In genomic region chr19:40267380-40267779, GRCm38 (mm10) we compare ENCODE assay signal across 11 mouse cellular contexts. TPM values are rescaled to one million over a fixed set of nuclear protein-coding genes. Genes with fewer than 3 reads are reported as not detected.
DNase-seq lines count a peak whose midpoint lies in the region; ATAC-seq and TF ChIP-seq lines count a peak whose summit lies in the region.
"Had no signal": no experiment of that assay in that cellular context is flagged by ENCODE, and none has a peak within 500 bp of the region (broad histone marks: within the 10 kb centered on the region; RNA-seq: fewer than 3 reads in every experiment).

No protein-coding gene starts in this region.

- intact Hi-C loops in left cerebral cortex, postnatal 14 days (cut with DNase I), result no loop called here

- 82% methylated on average over 1 of the region's 1 CpGs for WGBS in stomach, embryonic 14.5 days
- 47% methylated on average over 1 of the region's 1 CpGs for WGBS in stomach, postnatal 0 days
- 78% methylated on average over 1 of the region's 1 CpGs for WGBS in liver, embryonic 11.5 days

- H3K4me3 ChIP-seq in stomach, embryonic 14.5 days (ENCODE audit: low read depth, low read length), result no peak overlapping the region
- H3K4me3 ChIP-seq in stomach, postnatal 0 days (ENCODE audit: low read depth, low read length), result no peak overlapping the region
- no peak overlapping the region for H3K4me3 ChIP-seq in liver, embryonic 11.5 days (ENCODE audit: low read depth, low read length)
- H3K4me3 ChIP-seq: erythroblast, embryonic 14.5 days; hindbrain, embryonic 15.5 days; neural tube, embryonic 13.5 days had no signal

- H3K4me1 ChIP-seq in stomach, embryonic 14.5 days (ENCODE audit: control insufficient read depth, insufficient read depth, low read length), result no peaks in the 10 kb centered on the region
- H3K4me1 ChIP-seq in stomach, postnatal 0 days (replicated peaks; ENCODE audit: control insufficient read depth, insufficient read depth), result no peaks in the 10 kb centered on the region
- peaks cover 11% of the 10 kb centered on the region; the same call in 1 of the 2 replicates for H3K4me1 ChIP-seq in liver, embryonic 11.5 days (replicated peaks; ENCODE audit: control insufficient read depth, insufficient read depth, low read length)

- TF ChIP-seq CTCF in stomach, postnatal 0 days (IDR thresholded peaks at IDR 0.05; ENCODE audit: low read depth), result no peak

- H3K4me2 ChIP-seq in stomach, embryonic 14.5 days (replicated peaks; ENCODE audit: low read depth, low read length), result no peak overlapping the region
- H3K4me2 ChIP-seq in stomach, postnatal 0 days (replicated peaks; ENCODE audit: low read depth), result no peak overlapping the region
- 0 out of 2 replicates have a peak overlapping the region, but pooled peaks have one; percentile 22 for H3K4me2 ChIP-seq in liver, embryonic 11.5 days
- H3K4me2 ChIP-seq: hindbrain, embryonic 15.5 days; neural tube, embryonic 13.5 days had no signal

- H3K9ac ChIP-seq in stomach, embryonic 14.5 days (replicated peaks; ENCODE audit: low read depth, low read length), result no peak overlapping the region
- H3K9ac ChIP-seq in stomach, postnatal 0 days (ENCODE audit: low read length), result no peak overlapping the region
- peak overlapping the region; percentile 31; the same call in 1 of the 2 replicates for H3K9ac ChIP-seq in liver, embryonic 11.5 days (ENCODE audit: low read depth, low read length)
- H3K9ac ChIP-seq: hindbrain, embryonic 15.5 days; neural tube, embryonic 13.5 days had no signal

- TF ChIP-seq EP300 in stomach, postnatal 0 days (optimal IDR thresholded peaks at IDR 0.05), result no peak

- no peak for DNase-seq in stomach, postnatal 0 days (ENCODE audit: low spot score)
- no peak for DNase-seq in liver, embryonic 11.5 days (ENCODE audit: low spot score)
- DNase-seq in thymus, postnatal 4 days, result peak; percentile 42
- DNase-seq in left cerebral cortex, postnatal 14 days (ENCODE audit: low spot score in 2 of 2), result no peak
- DNase-seq in right cerebral cortex, postnatal 36 days (ENCODE audit: low spot score in 2 of 2), result no peak
- no peak for DNase-seq in adrenal gland, postnatal 10 days

- no peaks in the 10 kb centered on the region for H3K9me3 ChIP-seq in stomach, embryonic 14.5 days (ENCODE audit: control insufficient read depth, low read depth, low read length)
- no peaks in the 10 kb centered on the region for H3K9me3 ChIP-seq in stomach, postnatal 0 days (ENCODE audit: control insufficient read depth, low read length)
- H3K9me3 ChIP-seq in liver, embryonic 11.5 days (ENCODE audit: control insufficient read depth, low read length), result no peaks in the 10 kb centered on the region
- H3K9me3 ChIP-seq: hindbrain, embryonic 15.5 days; neural tube, embryonic 13.5 days had no signal

- no peaks in the 10 kb centered on the region for H3K27me3 ChIP-seq in stomach, embryonic 14.5 days (ENCODE audit: control insufficient read depth, insufficient read depth, low read length)
- no peaks in the 10 kb centered on the region for H3K27me3 ChIP-seq in stomach, postnatal 0 days (ENCODE audit: control insufficient read depth, insufficient read depth, low read length)
- peaks cover 9% of the 10 kb centered on the region; the same call in 1 of the 2 replicates for H3K27me3 ChIP-seq in liver, embryonic 11.5 days (replicated peaks; ENCODE audit: control insufficient read depth, insufficient read depth, low read length)

- H3K27ac ChIP-seq in stomach, embryonic 14.5 days (ENCODE audit: low read length), result peak overlapping the region; percentile 27; the same call in 1 of the 2 replicates
- no peak overlapping the region for H3K27ac ChIP-seq in stomach, postnatal 0 days (replicated peaks)
- peak overlapping the region; percentile 22; the same call in 1 of the 2 replicates for H3K27ac ChIP-seq in liver, embryonic 11.5 days (ENCODE audit: low read depth, low read length)
- H3K27ac ChIP-seq: hindbrain, embryonic 15.5 days; neural tube, embryonic 13.5 days had no signal

- H3K36me3 ChIP-seq in stomach, embryonic 14.5 days (ENCODE audit: control insufficient read depth, insufficient read depth, low read length), result no peaks in the 10 kb centered on the region
- no peaks in the 10 kb centered on the region for H3K36me3 ChIP-seq in stomach, postnatal 0 days (ENCODE audit: control insufficient read depth, insufficient read depth, low read length)
- 0 out of 2 replicates have a peak, but pooled peaks cover 2% of the 10 kb centered on the region for H3K36me3 ChIP-seq in liver, embryonic 11.5 days (ENCODE audit: control insufficient read depth, insufficient read depth, low read length)
- H3K36me3 ChIP-seq: hindbrain, embryonic 15.5 days; neural tube, embryonic 13.5 days had no signal

- no peak for ATAC-seq in stomach, embryonic 14.5 days (ENCODE audit: insufficient number of reproducible peaks, insufficient read depth, low FRiP score, low read depth)
- no peak for ATAC-seq in stomach, postnatal 0 days (ENCODE audit: low FRiP score, low TSS enrichment)
- no peak for ATAC-seq in liver, embryonic 11.5 days (replicated peaks; ENCODE audit: low FRiP score)
- peak; percentile 70 for ATAC-seq in megakaryocyte progenitor cell, adult 5-6 weeks (replicated peaks; ENCODE audit: poor library complexity)

RNA-seq across cellular contexts. Expression of gene Pdlim1, which starts 4.3 kb away (rescaled TPM):
- polyA plus RNA-seq in stomach, embryonic 14.5 days (2014; fragmentation: Nextera tagmentation; extraction: Ambion mirVana), result 213 and 220 TPM in 2 replicates
- 288 and 298 TPM in 2 replicates for polyA plus RNA-seq in stomach, postnatal 0 days (2015; fragmentation: Nextera tagmentation; extraction: Ambion mirVana)
- polyA plus RNA-seq in liver, embryonic 11.5 days (2014; fragmentation: Nextera tagmentation; extraction: Ambion mirVana), result 116 and 118 TPM in 2 replicates
- 49.9 and 83.4 TPM in 2 replicates for total RNA-seq in megakaryocyte progenitor cell, adult 5-6 weeks (2015)
- 36.9 and 46.5 TPM in 2 replicates for total RNA-seq in megakaryocyte progenitor cell, adult 5-6 weeks (2017)
- total RNA-seq in left cerebral cortex, postnatal 14 days (2021), result 10 to 100 TPM; 16.6 to 16.9 TPM
- total RNA-seq in adrenal gland, postnatal 10 days (2021), result 10 to 100 TPM; 59.1 to 66.8 TPM
